Mouse (Mus musculus) olfactory bulb, adult 2 months (tissue): Measurements from ENCODE around the gene Nhlh1. TPM values are rescaled to one million over a fixed set of nuclear protein-coding genes. Genes with fewer than 3 reads are reported as not detected.

Source experiments
- H3K27ac ChIP-seq: fragments of 200-500 bp; 2 replicates; pipeline ENCODE4 v1.5.1; 2012; ENCODE audit warnings: low read depth, low read length; ENCODE audit not compliant: insufficient read depth
- H3K4me1 ChIP-seq: fragments of 200-500 bp; 2 replicates; pipeline ENCODE4 v1.6.1; 2012; ENCODE audit warnings: low read length; ENCODE audit not compliant: control insufficient read depth, insufficient read depth
- H3K4me3 ChIP-seq: fragments of 200-500 bp; 2 replicates; pipeline ENCODE4 v1.5.1; 2012; ENCODE audit warnings: mild to moderate bottlenecking, low read depth, low read length, moderate library complexity; ENCODE audit not compliant: insufficient read depth
- CTCF ChIP-seq: fragments of 200-500 bp; IDR thresholded peaks from 2 replicates; pipeline ENCODE4 v1.5.1; 2012; ENCODE audit warnings: low read depth, mild to moderate bottlenecking, low read length, moderate library complexity; ENCODE audit not compliant: insufficient read depth
- POLR2A ChIP-seq: fragments of 200-500 bp; IDR thresholded peaks from 2 replicates; pipeline ENCODE4 v1.6.1; 2012; ENCODE audit warnings: mild to moderate bottlenecking, low read depth, low read length, moderate library complexity; ENCODE audit not compliant: insufficient read depth
- WGBS: fragments of 180-500 bp; shearing (Covaris S2); methylation state at CpG from one replicate; pipeline ENCODE4 v1.1.7; 2018; 5-methylcytosine and 5-hydroxymethylcytosine counted together
- polyA plus RNA-seq: library from polyadenylated mRNA; stranded (reverse); fragments of >200 nt; gene quantifications from 2 replicates; pipeline ENCODE4 v1.2.4, GENCODE M21; 2012; ENCODE audit warnings: low replicate concordance; ENCODE audit not compliant: missing spikeins, insufficient read depth, insufficient read length

The Nhlh1 gene
- polyA plus RNA-seq, 1 experiment: not detected

GRCm38 (mm10) chr1:172058321-172058720 is 948 bp upstream of the Nhlh1 start:
- no peak for TF ChIP-seq CTCF
- TF ChIP-seq POLR2A: no peak
- H3K4me1 ChIP-seq: peaks cover 7% of the 10 kb centered on the region
- WGBS: 65% methylated on average over 6 of the region's 6 CpGs
- H3K27ac ChIP-seq: no peak overlapping the region
- no peak overlapping the region for H3K4me3 ChIP-seq

- Histone ChIP-seq H3K27ac (no peak overlapping the region), H3K4me1 (peaks cover 7% of the 10 kb centered on the region), H3K4me3 (no peak overlapping the region)
- WGBS: 82% methylated on average over 4 of the region's 4 CpGs
- TF ChIP-seq CTCF (no peak), POLR2A (no peak)
These were observed 1.1 kb downstream of the Nhlh1 start for GRCm38 (mm10) chr1:172056251-172056650.

DNA sequence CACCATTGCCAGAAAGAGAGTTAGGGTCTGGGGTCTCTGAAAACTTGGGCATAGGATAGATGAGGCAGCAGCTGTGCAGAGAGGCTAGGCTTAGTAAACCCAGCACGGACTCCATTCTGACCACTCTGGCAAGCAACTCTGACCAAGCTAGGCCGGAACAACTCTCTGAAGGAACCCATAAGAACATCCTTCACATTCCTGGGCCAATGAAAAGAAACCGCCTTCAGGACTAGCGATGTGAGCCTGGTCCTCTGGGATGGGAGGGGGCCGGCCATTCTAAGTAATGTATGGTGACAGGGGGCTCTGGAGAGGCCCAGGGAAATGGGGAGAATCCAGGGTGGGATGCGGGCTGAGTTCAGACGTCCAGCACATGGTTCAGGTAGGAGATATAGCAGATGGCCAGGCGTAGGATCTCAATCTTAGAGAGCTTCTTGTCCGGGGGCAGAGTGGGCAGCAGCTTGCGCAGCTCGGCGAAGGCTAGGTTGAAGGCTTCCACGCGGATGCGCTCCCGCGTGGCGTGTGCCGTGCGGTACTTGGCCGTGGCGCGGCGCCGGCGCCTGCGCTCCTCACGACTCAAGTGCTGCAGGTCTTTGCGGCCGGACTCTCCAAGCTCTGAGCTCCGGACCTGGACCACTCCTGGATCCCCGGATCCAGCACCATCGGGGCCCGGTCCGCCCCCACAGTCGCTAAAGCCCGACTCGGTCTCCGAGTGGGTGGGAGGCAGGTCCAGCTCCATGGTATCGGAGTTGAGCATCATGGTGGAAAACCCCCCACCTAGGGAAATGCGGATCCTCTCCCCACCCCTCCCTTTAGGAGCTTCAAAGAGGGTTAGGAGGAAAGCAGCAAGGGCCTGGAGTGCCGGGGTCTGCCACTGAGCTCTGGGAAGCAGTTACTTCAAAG is 3.6 kb downstream of the Nhlh1 start:
- no peak for TF ChIP-seq CTCF
- TF ChIP-seq POLR2A: no peak
- WGBS: 11% methylated on average over 42 of the region's 42 CpGs
- H3K4me3 ChIP-seq: peak overlapping the region; percentile 30
- peaks cover 11% of the 10 kb centered on the region for H3K4me1 ChIP-seq
- no peak overlapping the region for H3K27ac ChIP-seq

DNA sequence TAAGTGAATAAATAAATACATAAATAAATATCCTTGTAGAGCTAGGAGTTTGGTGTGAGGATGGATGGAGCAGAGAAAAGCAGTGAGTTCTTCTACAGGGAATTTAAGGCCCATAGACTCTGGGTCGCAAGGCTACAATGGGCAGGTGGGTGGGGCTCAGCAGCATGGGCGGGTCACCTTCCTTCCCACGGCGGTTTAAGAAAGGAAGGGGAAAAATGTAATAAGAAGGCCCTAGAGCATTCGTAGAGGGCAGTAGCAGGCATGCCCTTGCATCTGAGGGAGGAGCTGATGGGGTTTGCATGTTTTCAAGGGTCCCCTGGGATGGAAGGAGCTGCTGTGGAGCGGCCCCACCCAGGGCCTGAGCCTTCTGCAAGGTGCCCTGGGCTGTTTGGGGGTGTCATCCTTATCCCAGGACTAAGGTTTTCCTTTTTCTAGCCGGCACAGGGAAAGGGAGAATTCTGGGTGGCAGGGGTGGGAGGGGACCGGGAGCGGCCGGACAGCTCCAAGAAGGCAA is 4.5 kb downstream of the Nhlh1 start:
- Histone ChIP-seq H3K27ac (no peak overlapping the region), H3K4me1 (peaks cover 15% of the 10 kb centered on the region), H3K4me3 (no peak overlapping the region)

DNA sequence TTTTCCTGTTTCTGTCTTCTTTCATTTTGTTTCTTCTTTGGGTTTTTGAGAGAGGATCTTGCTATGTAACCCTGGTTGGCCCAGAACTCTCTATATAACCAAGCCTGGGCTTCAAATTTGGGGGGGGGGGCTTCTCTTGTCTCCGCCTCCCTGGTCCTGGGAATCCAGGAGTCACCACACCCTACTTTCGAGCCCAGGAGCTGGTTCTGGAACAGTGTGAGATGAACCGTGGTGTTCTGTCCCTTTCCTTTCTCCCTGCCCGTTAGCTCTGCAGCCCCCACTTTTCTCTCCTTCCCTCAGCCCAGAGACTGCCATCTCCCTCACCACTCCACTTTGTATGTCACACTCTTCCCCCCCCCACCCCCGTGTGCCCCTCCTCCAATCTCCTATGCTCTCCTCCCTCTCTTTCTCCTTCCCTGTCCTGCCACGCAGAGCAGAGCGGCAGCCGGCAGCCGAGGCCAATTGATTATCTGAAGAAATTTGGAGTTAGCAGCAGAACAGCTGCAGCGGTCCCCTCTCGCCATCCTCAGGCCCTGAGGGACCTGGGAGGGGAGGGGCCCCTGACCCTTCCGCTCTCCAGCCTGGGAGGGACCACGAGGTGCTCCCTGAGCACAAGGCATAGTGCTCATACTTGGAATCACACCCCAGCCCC is 8.1 kb downstream of the Nhlh1 start:
- TF ChIP-seq POLR2A (no peak), CTCF (no peak)
- peaks cover 15% of the 10 kb centered on the region for H3K4me1 ChIP-seq
- WGBS: 32% methylated on average over 13 of the region's 13 CpGs
- no peak overlapping the region for H3K4me3 ChIP-seq
- H3K27ac ChIP-seq: no peak overlapping the region

More for the DNA sequence above, 4.5 kb downstream of the Nhlh1 start:
- WGBS: 57% methylated on average over 10 of the region's 10 CpGs
- no peak for TF ChIP-seq CTCF
- no peak for TF ChIP-seq POLR2A

DNA sequence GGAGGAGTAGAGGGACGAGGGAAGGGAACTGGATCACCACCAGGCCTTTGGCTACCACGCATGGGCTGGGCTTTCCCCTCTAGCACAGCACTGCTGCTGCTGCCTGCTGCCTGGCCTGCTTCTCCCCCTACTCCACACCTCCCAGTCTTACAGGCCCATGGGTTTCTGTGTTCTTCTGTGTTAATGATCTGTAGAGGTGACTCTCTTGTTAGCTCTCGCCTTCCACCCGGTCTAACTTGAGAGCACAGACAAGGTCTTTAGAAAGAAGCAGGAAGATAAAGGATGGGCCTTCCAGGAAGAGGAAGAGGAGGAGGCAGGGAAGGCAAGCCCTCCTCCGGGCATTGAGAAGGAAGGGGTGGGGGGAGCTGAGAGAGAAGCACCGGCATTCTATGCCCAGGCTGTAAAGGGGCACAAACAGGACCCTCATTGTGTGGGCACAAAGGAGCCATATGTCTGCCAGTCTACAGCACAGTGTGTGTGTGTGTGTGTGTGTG is 9.1 kb downstream of the Nhlh1 start:
- Histone ChIP-seq H3K4me1 (peaks cover 8% of the 10 kb centered on the region; the same call in 1 of the 2 replicates), H3K27ac (no peak overlapping the region), H3K4me3 (no peak overlapping the region)
- 39% methylated on average over 6 of the region's 6 CpGs for WGBS
- TF ChIP-seq POLR2A (no peak), CTCF (no peak)

GRCm38 (mm10) chr1:172046938-172047337 is 10.4 kb downstream of the Nhlh1 start:
- 19% methylated on average over 5 of the region's 5 CpGs for WGBS
- H3K4me1 ChIP-seq: peaks cover 8% of the 10 kb centered on the region; the same call in 1 of the 2 replicates
- TF ChIP-seq POLR2A (no peak), CTCF (peak; percentile 73; the same call in 1 of the 2 replicates)
- H3K4me3 ChIP-seq: no peak overlapping the region
- no peak overlapping the region for H3K27ac ChIP-seq

DNA sequence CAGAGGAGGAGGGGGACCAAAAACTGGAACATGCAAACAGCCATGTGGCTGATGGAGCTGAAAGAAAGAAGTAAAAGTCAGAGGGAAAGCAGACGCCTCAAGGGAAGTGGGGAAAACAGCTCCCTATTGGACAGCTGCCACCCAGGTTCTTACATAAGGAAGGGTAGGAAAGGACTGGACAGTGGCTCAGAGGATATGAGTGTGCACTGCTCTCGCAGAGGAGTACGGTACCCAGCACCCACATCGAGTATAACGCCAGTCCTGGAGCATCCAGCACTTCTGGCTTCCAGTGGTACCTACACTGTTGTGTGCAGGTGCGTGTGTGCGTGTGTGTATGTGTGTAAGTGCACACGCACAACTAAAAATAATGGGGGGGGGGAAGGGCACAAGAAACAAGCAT is 11.0 kb downstream of the Nhlh1 start:
- H3K27ac ChIP-seq: no peak overlapping the region
- no peak overlapping the region for H3K4me3 ChIP-seq
- TF ChIP-seq POLR2A: no peak
- WGBS: 78% methylated on average over 8 of the region's 8 CpGs
- peaks cover 8% of the 10 kb centered on the region; the same call in 1 of the 2 replicates for H3K4me1 ChIP-seq

- no peak overlapping the region for H3K4me3 ChIP-seq
- TF ChIP-seq CTCF (no peak), POLR2A (no peak)
- H3K27ac ChIP-seq: no peak overlapping the region
- peaks cover 13% of the 10 kb centered on the region for H3K4me1 ChIP-seq
- WGBS: 92% methylated on average over 2 of the region's 2 CpGs
These were observed 27.5 kb downstream of the Nhlh1 start for GRCm38 (mm10) chr1:172029914-172030313.
